Mouse (Mus musculus) MEL (cell line): ENCODE results near the gene Cenpx.

Experiments used
- CHD2 ChIP-seq: IDR thresholded peaks from 2 replicates; pipeline ENCODE4 v1.6.1; 2011; ENCODE audit warnings: low read length, improper control_type of control experiment
- CTCF ChIP-seq, 3 experiments: IDR thresholded peaks in 2 of 3; conservative IDR thresholded peaks in 1 of 3; 2 replicates each; pipeline ENCODE4 v1.5.1; 2011 to 2012; ENCODE audit warnings: low read length in 3 of 3, low read depth in 2 of 3, mild to moderate bottlenecking in 2 of 3, improper control_type of control experiment in 1 of 3, inconsistent platforms in 1 of 3, mixed read lengths in 1 of 3, moderate library complexity in 1 of 3; ENCODE audit not compliant: control insufficient read depth in 1 of 3, insufficient read depth in 1 of 3, poor library complexity in 1 of 3, severe bottlenecking in 1 of 3
- E2F4 ChIP-seq: IDR thresholded peaks from 2 replicates; pipeline ENCODE4 v1.6.1; 2011; ENCODE audit warnings: low read depth, low read length, improper control_type of control experiment, borderline replicate concordance
- ELF1 ChIP-seq: IDR thresholded peaks from 2 replicates; pipeline ENCODE4 v1.6.1; 2014; ENCODE audit warnings: low read depth, mild to moderate bottlenecking, inconsistent platforms, low read length, improper control_type of control experiment, moderate library complexity
- EP300 ChIP-seq, 2 experiments: IDR thresholded peaks; 2 replicates each; pipeline ENCODE4 v1.6.1; 2011; ENCODE audit warnings: improper control_type of control experiment in 2 of 2, low read length in 2 of 2, low read depth in 1 of 2, mild to moderate bottlenecking in 1 of 2
- GABPA ChIP-seq: IDR thresholded peaks from 2 replicates; pipeline ENCODE4 v1.6.1; 2012; ENCODE audit warnings: low read depth, mild to moderate bottlenecking, inconsistent platforms, low read length, improper control_type of control experiment, moderate library complexity
- HCFC1 ChIP-seq: IDR thresholded peaks from 2 replicates; pipeline ENCODE4 v1.6.1; 2012; ENCODE audit warnings: low read depth, mild to moderate bottlenecking, inconsistent platforms, low read length, improper control_type of control experiment, moderate library complexity
- MYC ChIP-seq: IDR thresholded peaks from 2 replicates; pipeline ENCODE4 v1.6.1; 2011; ENCODE audit warnings: low read depth, mild to moderate bottlenecking, low read length, improper control_type of control experiment, moderate library complexity
- POLR2A ChIP-seq, 2 experiments: IDR thresholded peaks; 2 replicates each; pipeline ENCODE4 v1.6.1; 2011 to 2012; ENCODE audit warnings: low read length in 2 of 2, mild to moderate bottlenecking in 2 of 2, control low read depth in 1 of 2, improper control_type of control experiment in 1 of 2, low read depth in 1 of 2, moderate library complexity in 1 of 2; ENCODE audit not compliant: control insufficient read depth in 1 of 2, insufficient read depth in 1 of 2, poor library complexity in 1 of 2
- USF2 ChIP-seq, 2 experiments: IDR thresholded peaks; 2 replicates each; pipeline ENCODE4 v1.6.1; 2011 to 2012; ENCODE audit warnings: improper control_type of control experiment in 2 of 2, low read length in 2 of 2, borderline replicate concordance in 1 of 2, inconsistent platforms in 1 of 2, low read depth in 1 of 2, mild to moderate bottlenecking in 1 of 2; ENCODE audit not compliant: insufficient read depth in 1 of 2
- ZC3H11A ChIP-seq: IDR thresholded peaks from 2 replicates; pipeline ENCODE4 v1.6.1; 2012; ENCODE audit warnings: low read depth, mild to moderate bottlenecking, inconsistent platforms, low read length, improper control_type of control experiment

DNA sequence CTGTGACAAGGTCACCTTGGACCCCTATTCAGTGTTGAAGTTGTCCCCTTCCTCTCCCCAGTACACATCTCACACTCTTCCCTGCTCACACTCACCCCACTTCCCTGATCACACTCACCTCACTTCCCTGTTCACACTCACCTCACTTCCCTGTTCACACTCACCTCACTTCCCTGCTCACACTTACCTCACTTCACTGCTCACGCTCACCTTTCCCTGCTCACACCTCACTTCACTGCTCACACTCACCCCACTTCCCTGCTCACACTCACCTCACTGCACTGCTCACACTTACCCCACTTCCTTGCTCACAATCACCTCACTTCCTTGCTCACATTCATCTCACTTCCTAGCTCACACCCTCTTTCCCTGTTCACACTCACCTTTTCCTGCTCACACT is 17.9 kb upstream of the Cenpx start:
- TF ChIP-seq ZC3H11A = no peak
- no peak for TF ChIP-seq ELF1
- TF ChIP-seq POLR2A (IDR thresholded peaks at IDR 0.05; ENCODE audit: control insufficient read depth in 1 of 2, insufficient read depth in 1 of 2, low read depth in 1 of 2, low read length in 2 of 2, poor library complexity in 1 of 2) = no peak
- no peak for TF ChIP-seq CTCF (IDR thresholded peaks at IDR 0.05 in 2 of 3, conservative IDR thresholded peaks at IDR 0.05 in 1 of 3; ENCODE audit: control insufficient read depth in 1 of 3, insufficient read depth in 1 of 3, low read depth in 2 of 3, low read length in 3 of 3, poor library complexity in 1 of 3, severe bottlenecking in 1 of 3)
- no peak for TF ChIP-seq E2F4
- no peak for TF ChIP-seq GABPA
- no peak for TF ChIP-seq HCFC1
- no peak for TF ChIP-seq EP300 (IDR thresholded peaks at IDR 0.05; ENCODE audit: low read depth in 1 of 2, low read length in 2 of 2)
- no peak for TF ChIP-seq CHD2
- TF ChIP-seq MYC = no peak
- no peak for TF ChIP-seq USF2 (IDR thresholded peaks at IDR 0.05; ENCODE audit: borderline replicate concordance in 1 of 2, insufficient read depth in 1 of 2, low read depth in 1 of 2, low read length in 2 of 2)
